Mouse (Mus musculus) liver, embryonic 13.5 days (tissue): ENCODE results near the gene Isg20l2. TPM values are rescaled to one million over a fixed set of nuclear protein-coding genes. Genes with fewer than 3 reads are reported as not detected.
A peak's percentile ranks its signal among the peaks of the same experiment; 100 is the strongest.
"Not testable (repeated sequence)": the region's sequence is repeated elsewhere in the genome, so short reads cannot be mapped to it uniquely, and the experiment has no call there.

ENCODE experiments used
- ATAC-seq: fragments of 200-750 bp; cut with Nextera tagmentation; 2 replicates; pipeline ENCODE4 v1.8.0; 2017; ENCODE audit warnings: low read depth, mild to moderate bottlenecking, moderate number of reproducible peaks, moderate library complexity
- DNase-seq: peaks from one replicate; pipeline ENCODE4 v3.0.0; 2022
- H3K27ac ChIP-seq: fragments of 300-500 bp; sonication (generic); 2 replicates; pipeline ENCODE4 v1.5.1; 2015; ENCODE audit warnings: moderate library complexity, mild to moderate bottlenecking, inconsistent platforms
- H3K27me3 ChIP-seq: fragments of 300-500 bp; sonication (generic); 2 replicates; pipeline ENCODE4 v1.6.1; 2015; ENCODE audit warnings: mild to moderate bottlenecking, inconsistent platforms
- H3K36me3 ChIP-seq: fragments of 300-500 bp; sonication (generic); 2 replicates; pipeline ENCODE4 v1.6.1; 2015; ENCODE audit warnings: mild to moderate bottlenecking, inconsistent platforms
- H3K4me1 ChIP-seq: fragments of 300-500 bp; sonication (generic); replicated peaks from 2 replicates; pipeline ENCODE4 v1.6.1; 2015; ENCODE audit warnings: inconsistent platforms
- H3K4me2 ChIP-seq: fragments of 300-500 bp; sonication (generic); 2 replicates; pipeline ENCODE4 v1.6.1; 2015; ENCODE audit warnings: inconsistent platforms, mild to moderate bottlenecking, moderate library complexity
- H3K4me3 ChIP-seq: fragments of 300-500 bp; sonication (generic); replicated peaks from 2 replicates; pipeline ENCODE4 v1.5.1; 2015; ENCODE audit warnings: mild to moderate bottlenecking, inconsistent platforms
- H3K9ac ChIP-seq: fragments of 300-500 bp; sonication (generic); 2 replicates; pipeline ENCODE4 v1.6.1; 2015; ENCODE audit warnings: mild to moderate bottlenecking, inconsistent platforms
- H3K9me3 ChIP-seq: fragments of 300-500 bp; sonication (generic); replicated peaks from 2 replicates; pipeline ENCODE4 v1.6.1; 2016; ENCODE audit warnings: inconsistent platforms
- WGBS: fragments of 180-500 bp; shearing (Covaris S2); methylation state at CpG from one replicate; pipeline ENCODE4 v1.1.7; 2015; ENCODE audit not compliant: insufficient replicate concordance; 5-methylcytosine and 5-hydroxymethylcytosine counted together
- polyA plus RNA-seq: library from polyadenylated mRNA; unstranded; fragments of >200 nt; fragmentation: Nextera tagmentation; extraction: Ambion mirVana; gene quantifications from 2 replicates; pipeline ENCODE4 v1.2.1, GENCODE M21; 2015

Gene Isg20l2
- 31.1 and 38.3 TPM in 2 replicates for polyA plus RNA-seq

GRCm38 (mm10) chr3:87930078-87930795, at the start of gene Isg20l2, which contains the start of gene Rrnad1:
Gene Isg20l2 (plus strand): TSS chr3:87930314.
Gene Rrnad1 (minus strand): TSS chr3:87930717.
- H3K36me3 ChIP-seq = peaks cover 62% of the 10 kb centered on the region
- H3K9me3 ChIP-seq = no peaks in the 10 kb centered on the region
- H3K4me1 ChIP-seq = peaks cover 52% of the 10 kb centered on the region
- DNase-seq (peak; percentile 92), ATAC-seq (peak; percentile 94)
- H3K4me2 ChIP-seq = peak within 1 kb of the TSS; percentile 87
- peak within 1 kb of the TSS; percentile 88 for H3K27ac ChIP-seq
- H3K9ac ChIP-seq = peak within 1 kb of the TSS; percentile 87
- peak within 1 kb of the TSS; percentile 86 for H3K4me3 ChIP-seq
- H3K27me3 ChIP-seq = no peaks in the 10 kb centered on the region
- WGBS = under 1% methylated on average over 76 of the region's 78 CpGs

DNA sequence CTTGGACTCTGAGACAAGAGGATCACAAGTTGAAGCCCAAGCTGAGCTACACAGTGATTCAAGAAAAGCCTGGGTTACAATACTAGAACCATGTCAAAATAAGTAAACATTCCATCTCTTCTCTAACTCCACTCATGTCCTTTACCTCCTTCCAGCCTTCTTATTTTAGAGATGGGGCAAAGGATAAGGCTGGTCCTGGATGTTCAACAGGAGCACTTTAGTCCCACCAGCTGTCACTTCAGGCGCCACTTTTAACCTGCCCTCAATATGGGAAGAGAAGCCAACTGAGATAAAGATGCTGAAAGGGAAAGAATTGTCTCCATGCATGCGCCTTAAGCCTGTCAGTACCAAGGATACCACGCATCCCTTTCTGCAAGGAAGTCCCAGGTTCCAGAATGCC, 45.8 kb upstream of the Isg20l2 start:
- Histone ChIP-seq H3K4me1 (peaks cover 29% of the 10 kb centered on the region), H3K27ac (peak overlapping the region; percentile 90), H3K9me3 (0 out of 2 replicates have a peak, but pooled peaks cover 3% of the 10 kb centered on the region), H3K36me3 (peaks cover 24% of the 10 kb centered on the region), H3K27me3 (no peaks in the 10 kb centered on the region), H3K4me2 (peak overlapping the region; percentile 80), H3K9ac (peak overlapping the region; percentile 97), H3K4me3 (peak overlapping the region; percentile 97)
- no peak for DNase-seq
- no peak for ATAC-seq
- WGBS = 0% methylated on average over 3 of the region's 3 CpGs

- ATAC-seq = peak; percentile 3
These were observed 45.3 kb upstream of the Isg20l2 start for GRCm38 (mm10) chr3:87884708-87885251.

DNA sequence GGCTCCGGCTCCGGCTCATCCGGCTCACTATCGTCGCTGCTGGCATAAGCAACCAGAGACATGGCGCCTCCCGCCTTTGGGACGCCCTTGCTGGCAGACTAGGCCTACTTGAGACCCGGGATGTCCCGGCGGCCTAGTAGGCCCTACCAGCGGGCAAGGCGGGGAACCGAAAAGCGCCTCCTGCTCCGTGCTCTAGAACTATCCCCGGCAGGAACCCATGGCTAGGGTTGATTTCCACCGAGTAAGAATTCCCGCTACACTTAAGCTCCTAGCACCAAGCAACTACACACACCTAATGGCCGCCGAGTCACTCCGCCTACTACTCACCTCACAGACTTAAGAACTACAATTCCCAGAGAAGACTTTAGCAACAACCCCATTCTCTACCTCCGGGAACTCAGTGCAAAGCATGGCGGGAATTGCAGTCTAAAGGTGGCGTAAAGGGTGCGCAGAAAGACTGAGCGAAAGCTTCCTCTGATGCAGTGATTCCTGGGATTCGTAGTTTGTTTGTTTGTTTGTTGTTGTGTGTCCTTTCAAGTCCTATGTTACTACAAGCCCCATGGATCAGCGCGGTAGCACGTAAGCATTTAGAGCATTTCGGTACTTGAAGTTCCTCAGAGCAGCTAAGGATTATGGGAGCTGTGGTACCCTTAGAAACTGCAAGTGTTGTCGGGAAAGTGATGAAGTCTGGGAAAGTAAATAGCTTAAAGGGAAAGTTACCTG, 44.7 kb upstream of the Isg20l2 start, which contains the start of gene Prcc:
TSS of gene Prcc (minus strand) at position 328 of the 723 bp plus-strand sequence.
- peak; percentile 91 for DNase-seq
- peak within 1 kb of the TSS; percentile 90 for H3K27ac ChIP-seq
- H3K9me3 ChIP-seq = 0 out of 2 replicates have a peak, but pooled peaks cover 3% of the 10 kb centered on the region
- H3K4me2 ChIP-seq = peak within 1 kb of the TSS; percentile 80
- H3K4me1 ChIP-seq = peaks cover 29% of the 10 kb centered on the region
- ATAC-seq = peak; percentile 94
- H3K27me3 ChIP-seq = no peaks in the 10 kb centered on the region
- peak within 1 kb of the TSS; percentile 97 for H3K9ac ChIP-seq
- H3K4me3 ChIP-seq = peak within 1 kb of the TSS; percentile 97
- under 1% methylated on average over 33 of the region's 33 CpGs for WGBS
- H3K36me3 ChIP-seq = peaks cover 16% of the 10 kb centered on the region

More at GRCm38 (mm10) chr3:87884708-87885251, 45.3 kb upstream of the Isg20l2 start:
- DNase-seq = peak; percentile 37
- H3K27me3 ChIP-seq = no peaks in the 10 kb centered on the region
- H3K36me3 ChIP-seq = peaks cover 23% of the 10 kb centered on the region
- peaks cover 29% of the 10 kb centered on the region for H3K4me1 ChIP-seq
- H3K4me2 ChIP-seq = peak overlapping the region; percentile 80
- peak overlapping the region; percentile 97 for H3K9ac ChIP-seq
- under 1% methylated on average over 28 of the region's 28 CpGs for WGBS
- peak overlapping the region; percentile 90 for H3K27ac ChIP-seq
- H3K9me3 ChIP-seq = 0 out of 2 replicates have a peak, but pooled peaks cover 3% of the 10 kb centered on the region
- peak overlapping the region; percentile 97 for H3K4me3 ChIP-seq

DNA sequence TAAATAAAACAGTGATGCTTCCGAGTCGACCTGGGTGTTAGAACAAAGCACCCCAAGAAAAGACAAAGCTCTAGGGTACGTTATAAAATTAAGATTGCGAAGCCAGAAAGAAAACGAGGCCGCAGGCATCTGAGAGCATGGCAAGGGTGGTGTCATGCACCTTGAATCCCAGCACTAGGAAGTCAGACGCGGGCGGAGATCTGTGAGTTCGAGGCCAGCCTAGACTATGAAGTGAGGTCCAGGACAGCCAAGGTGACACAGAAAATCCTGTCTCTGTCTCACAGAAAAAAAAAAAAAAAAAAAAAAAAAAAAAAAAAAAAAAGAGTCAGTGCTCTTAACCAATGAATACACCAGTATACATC, 44.1 kb upstream of the Isg20l2 start:
- H3K4me1 ChIP-seq = peaks cover 29% of the 10 kb centered on the region
- 0 out of 2 replicates have a peak, but pooled peaks cover 3% of the 10 kb centered on the region for H3K9me3 ChIP-seq
- DNase-seq (no peak), ATAC-seq (peak; percentile 6; the same call in 1 of the 2 replicates)
- peak overlapping the region; percentile 44 for H3K9ac ChIP-seq
- H3K27ac ChIP-seq = peak overlapping the region; percentile 90
- H3K4me2 ChIP-seq = peak overlapping the region; percentile 80
- H3K36me3 ChIP-seq = peaks cover 12% of the 10 kb centered on the region
- H3K4me3 ChIP-seq = peak overlapping the region; percentile 97
- H3K27me3 ChIP-seq = no peaks in the 10 kb centered on the region
- WGBS = 8% methylated on average over 10 of the region's 10 CpGs

DNA sequence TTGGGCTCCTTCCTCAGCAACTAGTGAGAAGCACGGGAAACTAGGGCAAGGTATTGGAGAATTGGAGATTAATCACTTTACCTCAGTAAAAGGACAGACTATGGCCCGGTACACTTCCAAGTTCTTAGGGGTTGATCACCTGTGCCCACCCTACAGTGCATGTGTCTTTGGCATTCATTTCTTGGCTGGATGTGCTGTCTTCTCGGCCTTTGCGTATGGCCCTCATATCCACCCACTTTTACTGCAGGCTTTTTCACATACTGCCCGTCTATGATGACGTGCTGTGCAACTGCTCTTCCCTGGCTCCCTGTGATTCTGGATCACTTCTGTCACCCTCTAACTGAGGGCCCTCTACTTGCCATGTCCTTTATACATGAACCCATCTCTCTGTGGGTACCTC, 43.7 kb upstream of the Isg20l2 start:
- H3K27me3 ChIP-seq = no peaks in the 10 kb centered on the region
- H3K9ac ChIP-seq = peak overlapping the region; percentile 44; the same call in 1 of the 2 replicates
- peaks cover 29% of the 10 kb centered on the region for H3K4me1 ChIP-seq
- peak overlapping the region; percentile 80 for H3K4me2 ChIP-seq
- H3K4me3 ChIP-seq = peak overlapping the region; percentile 97
- 82% methylated on average over 6 of the region's 6 CpGs for WGBS
- H3K9me3 ChIP-seq = 0 out of 2 replicates have a peak, but pooled peaks cover 3% of the 10 kb centered on the region
- DNase-seq (no peak), ATAC-seq (no peak)
- peaks cover 8% of the 10 kb centered on the region for H3K36me3 ChIP-seq
- peak overlapping the region; percentile 90 for H3K27ac ChIP-seq

DNA sequence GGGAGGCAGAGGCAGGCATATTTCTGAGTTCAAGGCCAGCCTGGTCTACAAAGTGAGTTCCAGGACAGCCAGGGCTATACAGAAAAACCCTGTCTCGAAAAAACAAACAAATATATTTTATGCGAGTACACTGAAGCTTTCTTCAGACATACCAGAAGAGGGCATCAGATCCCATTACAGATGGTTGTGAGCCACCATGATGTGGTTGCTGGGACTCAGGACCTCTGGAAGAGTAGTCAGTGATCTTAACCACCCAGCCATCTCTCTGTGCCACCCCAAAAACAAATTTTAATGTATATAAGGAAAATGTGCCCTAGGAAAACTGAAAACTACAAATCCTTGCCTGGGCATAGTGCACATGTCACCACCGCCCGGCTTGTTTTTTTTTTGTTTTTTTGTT, 42.7 kb upstream of the Isg20l2 start:
- not testable (repeated sequence) for ATAC-seq, H3K4me2 ChIP-seq
- WGBS = 70% methylated on average over 4 of the region's 4 CpGs

GRCm38 (mm10) chr3:87891481-87891880, 38.6 kb upstream of the Isg20l2 start:
- no peaks in the 10 kb centered on the region for H3K27me3 ChIP-seq
- peaks cover 26% of the 10 kb centered on the region for H3K4me1 ChIP-seq
- H3K4me2 ChIP-seq = no peak overlapping the region
- H3K36me3 ChIP-seq = no peaks in the 10 kb centered on the region
- H3K27ac ChIP-seq = no peak overlapping the region
- no peak overlapping the region for H3K4me3 ChIP-seq
- 0 out of 2 replicates have a peak, but pooled peaks cover 3% of the 10 kb centered on the region for H3K9me3 ChIP-seq
- 72% methylated on average over 3 of the region's 3 CpGs for WGBS
- ATAC-seq (no peak), DNase-seq (no peak)
- no peak overlapping the region for H3K9ac ChIP-seq

More for the DNA sequence above, 42.7 kb upstream of the Isg20l2 start:
- not testable (repeated sequence) for H3K36me3 ChIP-seq, H3K9ac ChIP-seq, H3K27ac ChIP-seq, H3K27me3 ChIP-seq, H3K4me3 ChIP-seq, H3K9me3 ChIP-seq, DNase-seq
- H3K4me1 ChIP-seq = peaks cover 27% of the 10 kb centered on the region

DNA sequence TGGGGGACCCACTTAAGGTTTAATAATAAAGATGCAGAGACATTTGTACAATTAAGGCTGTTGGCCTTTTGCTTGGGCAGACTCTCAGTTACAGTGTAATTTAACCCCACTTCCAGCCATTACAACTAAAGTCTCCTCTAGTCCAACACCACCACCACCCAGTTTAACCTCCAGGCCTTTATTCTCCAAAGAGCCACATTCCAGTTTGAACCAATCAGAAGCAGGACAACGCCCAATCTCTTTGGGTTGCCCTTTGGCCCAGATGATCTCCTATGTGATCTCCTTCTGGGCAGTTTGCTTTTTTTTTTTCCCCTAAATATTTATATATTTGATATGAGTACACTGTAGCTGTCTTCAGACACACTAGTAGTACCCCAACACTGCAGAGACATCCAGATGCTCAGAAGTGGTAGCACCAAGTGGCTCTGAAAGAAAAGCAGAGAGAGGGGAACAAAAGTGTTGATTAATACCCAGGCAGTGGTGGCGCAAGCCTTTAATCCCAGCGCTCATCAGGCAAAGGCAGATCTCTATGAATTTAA, 36.7 kb upstream of the Isg20l2 start:
- Histone ChIP-seq H3K27me3 (no peaks in the 10 kb centered on the region), H3K9ac (peak overlapping the region; percentile 23; the same call in 1 of the 2 replicates), H3K4me3 (no peak overlapping the region), H3K36me3 (no peaks in the 10 kb centered on the region), H3K27ac (peak overlapping the region; percentile 65), H3K9me3 (no peaks in the 10 kb centered on the region), H3K4me2 (no peak overlapping the region), H3K4me1 (peaks cover 23% of the 10 kb centered on the region)
- WGBS = 70% methylated on average over 3 of the region's 3 CpGs
- ATAC-seq (peak; percentile 74), DNase-seq (no peak)

GRCm38 (mm10) chr3:87899266-87899665, 30.8 kb upstream of the Isg20l2 start:
- DNase-seq (no peak), ATAC-seq (no peak)
- Histone ChIP-seq H3K4me2 (no peak overlapping the region), H3K27ac (peak overlapping the region; percentile 24; the same call in 1 of the 2 replicates), H3K36me3 (no peaks in the 10 kb centered on the region), H3K9ac (no peak overlapping the region), H3K9me3 (no peaks in the 10 kb centered on the region), H3K4me1 (peaks cover 55% of the 10 kb centered on the region), H3K27me3 (no peaks in the 10 kb centered on the region), H3K4me3 (no peak overlapping the region)
- WGBS = 69% methylated on average over 3 of the region's 3 CpGs
